Mouse (Mus musculus) testis, adult 2 months (tissue): ENCODE data around the gene Cars2.

Experiments
- CTCF ChIP-seq: fragments of 200-500 bp; IDR thresholded peaks from 2 replicates; pipeline ENCODE4 v1.5.1; 2012; ENCODE audit warnings: low read depth, mild to moderate bottlenecking, inconsistent platforms, low read length, moderate library complexity; ENCODE audit not compliant: control insufficient read depth, insufficient read depth, insufficient replicate concordance
- POLR2A ChIP-seq: fragments of 200-500 bp; IDR thresholded peaks from 2 replicates; pipeline ENCODE4 v1.6.1; 2012; ENCODE audit warnings: low read depth, mild to moderate bottlenecking, inconsistent platforms, low read length, moderate library complexity; ENCODE audit not compliant: control insufficient read depth

DNA sequence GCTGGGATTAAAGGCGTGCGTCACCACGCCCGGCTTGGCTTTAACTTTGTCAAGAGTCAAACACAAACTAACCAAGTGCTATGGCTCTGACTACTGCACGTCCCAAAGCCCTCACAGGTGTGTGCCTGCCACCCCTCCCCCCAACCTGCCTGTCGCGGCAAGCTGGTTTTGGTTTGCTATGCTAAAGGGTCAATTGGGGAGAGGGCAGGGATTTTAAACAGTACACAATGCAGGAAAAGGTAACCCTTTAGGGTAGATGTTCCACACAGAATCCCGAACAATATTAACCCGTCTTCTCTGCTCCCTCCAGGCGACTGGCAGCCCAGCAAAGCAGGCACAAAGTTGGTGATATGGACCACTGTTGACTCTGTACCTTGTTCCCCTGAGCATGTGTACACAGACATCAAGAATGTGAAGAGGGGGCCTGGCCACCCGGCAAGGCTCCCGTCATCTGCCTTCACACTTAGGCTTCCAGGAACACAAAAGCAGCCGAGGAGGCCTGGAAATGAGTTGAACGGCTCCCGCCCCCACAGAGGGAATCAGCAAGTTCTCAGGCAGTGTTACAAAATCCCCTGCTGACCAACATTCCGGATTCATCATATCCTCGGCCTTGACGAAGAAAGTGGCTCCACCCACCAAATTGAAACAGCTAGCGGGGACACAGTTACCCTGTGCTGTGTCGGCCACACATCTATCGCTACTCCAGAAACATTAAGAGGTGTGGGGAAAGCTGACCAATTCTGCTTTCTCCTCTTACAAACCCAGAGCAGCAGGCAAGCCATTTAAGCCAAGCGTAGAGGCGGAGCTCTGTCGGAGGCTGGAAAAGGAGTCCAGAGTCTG is 74.0 kb downstream of the Cars2 start:
- no peak for TF ChIP-seq CTCF
- peak; percentile 22; the same call in 1 of the 2 replicates for TF ChIP-seq POLR2A
